ENCODE assay signal across 7 mouse cellular contexts in the genomic region with DNA sequence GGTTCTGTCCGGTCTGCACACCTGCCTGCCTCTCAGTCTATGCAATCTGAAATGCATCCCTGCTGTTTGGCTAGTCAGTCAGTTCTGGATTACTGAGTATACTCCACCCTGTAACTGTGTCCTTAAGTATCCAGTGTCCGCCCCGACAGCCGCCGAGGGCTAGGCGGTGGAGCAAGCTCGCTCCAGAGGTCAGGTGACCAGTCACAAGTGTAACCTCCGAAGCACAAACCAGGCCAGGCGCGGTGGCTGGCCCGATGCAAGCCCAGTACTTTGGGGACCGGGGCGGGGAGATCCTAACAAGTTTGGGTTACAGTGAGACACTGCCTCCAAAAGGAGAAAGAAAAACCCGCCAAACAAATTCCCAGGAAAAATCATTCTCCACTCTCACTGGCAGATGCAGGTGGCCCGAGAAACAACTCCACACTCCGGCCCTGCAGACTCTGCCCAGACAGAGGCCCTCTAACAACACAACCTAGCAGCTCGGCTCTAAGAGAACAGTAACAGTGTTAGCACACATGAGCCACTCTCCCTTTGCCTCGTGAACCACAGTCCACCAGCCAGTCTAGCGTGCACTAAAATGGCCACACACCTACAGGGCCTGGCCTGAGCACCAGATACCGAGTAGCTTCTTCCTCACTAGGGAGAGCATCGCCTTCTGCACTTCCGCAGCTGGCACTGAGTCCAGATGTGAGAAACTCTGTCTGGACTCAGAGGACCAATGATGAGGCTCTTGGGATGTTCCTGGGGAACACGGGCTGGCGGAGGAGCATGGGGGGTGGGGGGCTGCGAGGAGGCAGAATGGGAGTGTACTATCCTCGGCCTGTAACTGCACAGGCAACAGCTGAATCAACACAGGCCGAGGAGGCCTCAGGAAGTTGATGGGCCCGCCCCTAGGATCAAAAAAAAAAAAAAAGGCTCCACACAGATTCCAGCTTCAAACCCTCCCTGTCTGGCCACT. TPM values are rescaled to one million over a fixed set of nuclear protein-coding genes. Genes with fewer than 3 reads are reported as not detected.
DNase-seq lines count a peak whose midpoint lies in the region; TF ChIP-seq lines count a peak whose summit lies in the region.

No protein-coding gene starts in this region.

- H3K4me3 ChIP-seq in lung, adult 2 months (replicated peaks; ENCODE audit: extremely low read depth, low read depth, low read length), result no peak overlapping the region
- no peak overlapping the region for H3K4me3 ChIP-seq in testis, adult 2 months (ENCODE audit: control insufficient read depth, low read depth, low read length)

- peaks cover 32% of the 10 kb centered on the region for H3K4me1 ChIP-seq in lung, adult 2 months (ENCODE audit: control insufficient read depth, insufficient read depth, low read length)
- H3K4me1 ChIP-seq in testis, adult 2 months (ENCODE audit: control insufficient read depth, insufficient read depth, low read length), result peaks cover 7% of the 10 kb centered on the region

- DNase-seq in ES-CJ7 (ENCODE audit: low read depth, low spot score), result peak; percentile 70
- DNase-seq in adrenal gland, postnatal 25 days, result peak; percentile 60
- DNase-seq in heart, adult 11 months, result peak; percentile 99
- DNase-seq in kidney, adult 11 months, result peak; percentile 90
- peak; percentile 49 for DNase-seq in lung, adult 2 months
- DNase-seq in layer of hippocampus, postnatal 14 days (ENCODE audit: low spot score in 2 of 2), result no peak

- no peaks in the 10 kb centered on the region for H3K27me3 ChIP-seq in testis, adult 2 months (ENCODE audit: control insufficient read depth, insufficient read depth, low read length)

- 33% methylated on average over 28 of the region's 28 CpGs for WGBS in lung, adult 2 months

- TF ChIP-seq CTCF in lung, adult 2 months (IDR thresholded peaks at IDR 0.05; ENCODE audit: insufficient read depth, low read length), result no peak
- no peak for TF ChIP-seq CTCF in testis, adult 2 months (IDR thresholded peaks at IDR 0.05; ENCODE audit: control insufficient read depth, insufficient read depth, insufficient replicate concordance, low read depth, low read length)

- H3K27ac ChIP-seq in testis, adult 2 months (ENCODE audit: control insufficient read depth, insufficient read depth, low read depth, low read length), result peak overlapping the region; percentile 43

- no peaks in the 10 kb centered on the region for H3K36me3 ChIP-seq in testis, adult 2 months (ENCODE audit: control insufficient read depth, insufficient read depth, low read length)

- no peak for TF ChIP-seq POLR2A in lung, adult 2 months (IDR thresholded peaks at IDR 0.05; ENCODE audit: borderline replicate concordance, extremely low read depth, low read depth, low read length)
- 0 out of 2 replicates have a peak, but pooled peaks have one; percentile 5 for TF ChIP-seq POLR2A in testis, adult 2 months (IDR thresholded peaks at IDR 0.05; ENCODE audit: control insufficient read depth, low read depth, low read length)

RNA-seq across cellular contexts. Expression of a gene that starts 25.2 kb away (rescaled TPM):
- total RNA-seq in adrenal gland, postnatal 25 days (2021), result 40.2 and 42.4 TPM in 2 replicates
- polyA plus RNA-seq in lung, adult 2 months (2012; rRNA removed), result 75.8 and 89.2 TPM in 2 replicates
- 18.7 and 20.7 TPM in 2 replicates for polyA plus RNA-seq in testis, adult 2 months (2012; rRNA removed)
- 10 to 100 TPM; 44.1 to 45.2 TPM for total RNA-seq in layer of hippocampus, postnatal 14 days (2021)

RNA-seq across cellular contexts. Expression of a gene that starts 25.6 kb away (rescaled TPM):
- total RNA-seq in adrenal gland, postnatal 25 days (2021), result 0.57 and 0.67 TPM in 2 replicates
- polyA plus RNA-seq in lung, adult 2 months (2012; rRNA removed), result 2.0 and 2.4 TPM in 2 replicates
- polyA plus RNA-seq in testis, adult 2 months (2012; rRNA removed), result 77.3 and 85.9 TPM in 2 replicates
- total RNA-seq in layer of hippocampus, postnatal 14 days (2021), result 1 to 10 TPM in 1 of 2 experiments, under 1 TPM in 1; 0.52 to 2.4 TPM

RNA-seq across cellular contexts. Expression of a gene that starts 49.2 kb away (rescaled TPM):
- total RNA-seq in adrenal gland, postnatal 25 days (2021), result 15.9 and 17.5 TPM in 2 replicates
- 15.7 and 15.8 TPM in 2 replicates for polyA plus RNA-seq in lung, adult 2 months (2012; rRNA removed)
- polyA plus RNA-seq in testis, adult 2 months (2012; rRNA removed), result 9.0 and 13.2 TPM in 2 replicates
- total RNA-seq in layer of hippocampus, postnatal 14 days (2021), result 10 to 100 TPM; 24.8 to 26.8 TPM

RNA-seq across cellular contexts. Expression of a gene that starts 49.3 kb away (rescaled TPM):
- 50.5 and 54.7 TPM in 2 replicates for total RNA-seq in adrenal gland, postnatal 25 days (2021)
- polyA plus RNA-seq in lung, adult 2 months (2012; rRNA removed), result 37.2 and 39.2 TPM in 2 replicates
- 14.9 and 16.6 TPM in 2 replicates for polyA plus RNA-seq in testis, adult 2 months (2012; rRNA removed)
- total RNA-seq in layer of hippocampus, postnatal 14 days (2021), result 10 to 100 TPM; 41.7 to 44.4 TPM

RNA-seq across cellular contexts. Expression of a gene that starts 52.3 kb away (rescaled TPM):
- 34.5 and 55.3 TPM in 2 replicates for total RNA-seq in adrenal gland, postnatal 25 days (2021)
- 37.0 and 40.0 TPM in 2 replicates for polyA plus RNA-seq in lung, adult 2 months (2012; rRNA removed)
- 3.2 and 3.4 TPM in 2 replicates for polyA plus RNA-seq in testis, adult 2 months (2012; rRNA removed)
- total RNA-seq in layer of hippocampus, postnatal 14 days (2021), result 1 to 10 TPM; 7.9 to 8.4 TPM

Comparison
In these comparisons a context has a peak if more than half of its experiments do, and no peak if none do; other contexts are left out.
1. DNase-seq: peak in ES-CJ7 (single experiment), adrenal gland, postnatal 25 days (single experiment), heart, adult 11 months (single experiment), kidney, adult 11 months (single experiment) and lung, adult 2 months (single experiment); none in layer of hippocampus, postnatal 14 days (0 of 2).